Mouse (Mus musculus) forebrain, embryonic 16.5 days (tissue): ENCODE data around the gene Phlda2. TPM values are rescaled to one million over a fixed set of nuclear protein-coding genes. Genes with fewer than 3 reads are reported as not detected.
A peak's percentile ranks its signal among the peaks of the same experiment; 100 is the strongest.
"Not testable (repeated sequence)": the region's sequence is repeated elsewhere in the genome, so short reads cannot be mapped to it uniquely, and the experiment has no call there.

ENCODE experiments used
- ATAC-seq: fragments of 200-750 bp; cut with Nextera tagmentation; 2 replicates; pipeline ENCODE4 v1.8.0; 2017; ENCODE audit warnings: mild to moderate bottlenecking, moderate library complexity
- H3K27ac ChIP-seq: fragments of 300-500 bp; sonication (generic); 2 replicates; pipeline ENCODE4 v1.5.1; 2014; ENCODE audit warnings: low read length, control low read depth
- H3K27me3 ChIP-seq: fragments of 300-500 bp; sonication (generic); replicated peaks from 2 replicates; pipeline ENCODE4 v1.6.1; 2014; ENCODE audit warnings: low read length; ENCODE audit not compliant: control insufficient read depth, insufficient read depth
- H3K36me3 ChIP-seq: fragments of 300-500 bp; sonication (generic); 2 replicates; pipeline ENCODE4 v1.6.1; 2014; ENCODE audit not compliant: control insufficient read depth, insufficient read depth
- H3K4me1 ChIP-seq: fragments of 300-500 bp; sonication (generic); replicated peaks from 2 replicates; pipeline ENCODE4 v1.6.1; 2014; ENCODE audit warnings: low read length; ENCODE audit not compliant: control insufficient read depth, insufficient read depth
- H3K4me2 ChIP-seq: fragments of 300-500 bp; sonication (generic); 2 replicates; pipeline ENCODE4 v1.6.1; 2014; ENCODE audit warnings: mild to moderate bottlenecking, low read length, control low read depth
- H3K4me3 ChIP-seq: fragments of 300-500 bp; sonication (generic); replicated peaks from 2 replicates; pipeline ENCODE4 v1.5.1; 2014; ENCODE audit warnings: mild to moderate bottlenecking, low read length, control low read depth
- H3K9ac ChIP-seq: fragments of 300-500 bp; sonication (generic); replicated peaks from 2 replicates; pipeline ENCODE4 v1.6.1; 2014; ENCODE audit warnings: low read depth, low read length, control low read depth
- H3K9me3 ChIP-seq: fragments of 300-500 bp; sonication (generic); 2 replicates; pipeline ENCODE4 v1.6.1; 2016; ENCODE audit warnings: low read length; ENCODE audit not compliant: control insufficient read depth
- WGBS: fragments of 180-500 bp; shearing (Covaris S2); extraction: QIAGEN DNeasy Blood & Tissue Kit; methylation state at CpG from one replicate; pipeline ENCODE4 v1.1.7; 2014; 5-methylcytosine and 5-hydroxymethylcytosine counted together
- polyA plus RNA-seq: library from polyadenylated mRNA; unstranded; fragments of >200 nt; fragmentation: Nextera tagmentation; extraction: Ambion mirVana; gene quantifications from 2 replicates; pipeline ENCODE4 v1.2.1, GENCODE M21; 2015

The Phlda2 gene
- 0.57 TPM in 1 of 2 replicates, not detected in the other for polyA plus RNA-seq

- H3K9ac ChIP-seq, result peak within 1 kb of the TSS; percentile 42
- peaks cover 43% of the 10 kb centered on the region for H3K27me3 ChIP-seq
- H3K4me2 ChIP-seq, result peak within 1 kb of the TSS; percentile 83
- no peaks in the 10 kb centered on the region for H3K36me3 ChIP-seq
- H3K4me3 ChIP-seq, result peak within 1 kb of the TSS; percentile 48
- ATAC-seq, result no peak
- 6% methylated on average over 51 of the region's 51 CpGs for WGBS
- no peaks in the 10 kb centered on the region for H3K9me3 ChIP-seq
- H3K27ac ChIP-seq, result no peak within 1 kb of the TSS
- H3K4me1 ChIP-seq, result peaks cover 13% of the 10 kb centered on the region
Measured at GRCm38 (mm10) chr7:143502418-143503200, at the start of gene Phlda2. TSS of gene Phlda2 (minus strand) at chr7:143503150.

GRCm38 (mm10) chr7:143549588-143550220, 46.8 kb upstream of the Phlda2 start:
- ATAC-seq, result 0 out of 2 replicates have a peak, but pooled peaks have one; percentile 0
- Histone ChIP-seq H3K4me3 (peak overlapping the region; percentile 62), H3K27ac (peak overlapping the region; percentile 81), H3K4me2 (peak overlapping the region; percentile 95), H3K27me3 (no peaks in the 10 kb centered on the region), H3K9ac (peak overlapping the region; percentile 68), H3K9me3 (no peaks in the 10 kb centered on the region), H3K4me1 (peaks cover 17% of the 10 kb centered on the region), H3K36me3 (no peaks in the 10 kb centered on the region)
- WGBS, result 45% methylated on average over 2 of the region's 2 CpGs

GRCm38 (mm10) chr7:143548976-143549457, 46.1 kb upstream of the Phlda2 start, which contains the start of gene Nap1l4:
TSS of gene Nap1l4 (minus strand) at chr7:143549106.
- peak within 1 kb of the TSS; percentile 77 for H3K4me3 ChIP-seq
- H3K36me3 ChIP-seq, result no peaks in the 10 kb centered on the region
- no peaks in the 10 kb centered on the region for H3K9me3 ChIP-seq
- peak within 1 kb of the TSS; percentile 84 for H3K27ac ChIP-seq
- under 1% methylated on average over 41 of the region's 43 CpGs for WGBS
- H3K4me1 ChIP-seq, result peaks cover 17% of the 10 kb centered on the region
- ATAC-seq, result peak; percentile 99
- peak within 1 kb of the TSS; percentile 95 for H3K4me2 ChIP-seq
- H3K9ac ChIP-seq, result peak within 1 kb of the TSS; percentile 76
- H3K27me3 ChIP-seq, result no peaks in the 10 kb centered on the region

GRCm38 (mm10) chr7:143548231-143548961, 45.4 kb upstream of the Phlda2 start:
- Histone ChIP-seq H3K4me1 (peaks cover 17% of the 10 kb centered on the region), H3K4me2 (peak overlapping the region; percentile 89), H3K36me3 (no peaks in the 10 kb centered on the region), H3K9me3 (no peaks in the 10 kb centered on the region), H3K4me3 (peak overlapping the region; percentile 77), H3K9ac (peak overlapping the region; percentile 76), H3K27ac (peak overlapping the region; percentile 84), H3K27me3 (no peaks in the 10 kb centered on the region)
- peak; percentile 54 for ATAC-seq
- under 1% methylated on average over 50 of the region's 63 CpGs for WGBS

GRCm38 (mm10) chr7:143546554-143546953, 43.6 kb upstream of the Phlda2 start:
- Histone ChIP-seq H3K27me3 (no peaks in the 10 kb centered on the region), H3K9ac (no peak overlapping the region), H3K27ac (no peak overlapping the region), H3K9me3 (no peaks in the 10 kb centered on the region), H3K4me3 (no peak overlapping the region), H3K4me2 (no peak overlapping the region), H3K36me3 (no peaks in the 10 kb centered on the region), H3K4me1 (peaks cover 17% of the 10 kb centered on the region)
- WGBS, result 67% methylated on average over 2 of the region's 2 CpGs
- no peak for ATAC-seq

- Histone ChIP-seq H3K27me3 (no peaks in the 10 kb centered on the region), H3K9me3 (no peaks in the 10 kb centered on the region), H3K4me2 (no peak overlapping the region), H3K36me3 (no peaks in the 10 kb centered on the region), H3K9ac (no peak overlapping the region), H3K4me1 (peaks cover 11% of the 10 kb centered on the region), H3K4me3 (no peak overlapping the region), H3K27ac (no peak overlapping the region)
- WGBS, result 99% methylated on average over 2 of the region's 2 CpGs
- no peak for ATAC-seq
Measured at GRCm38 (mm10) chr7:143544368-143544767, 41.4 kb upstream of the Phlda2 start.

- ATAC-seq, result no peak
- H3K4me2 ChIP-seq, result no peak overlapping the region
- H3K9me3 ChIP-seq, result no peaks in the 10 kb centered on the region
- peaks cover 30% of the 10 kb centered on the region for H3K36me3 ChIP-seq
- WGBS, result 86% methylated on average over 1 of the region's 1 CpGs
- no peaks in the 10 kb centered on the region; the same call in 1 of the 2 replicates for H3K4me1 ChIP-seq
- H3K27me3 ChIP-seq, result no peaks in the 10 kb centered on the region
- no peak overlapping the region for H3K27ac ChIP-seq
- H3K4me3 ChIP-seq, result no peak overlapping the region
- H3K9ac ChIP-seq, result no peak overlapping the region
Measured at GRCm38 (mm10) chr7:143538671-143539070, 35.7 kb upstream of the Phlda2 start.

- H3K9me3 ChIP-seq, H3K27ac ChIP-seq, ATAC-seq, H3K27me3 ChIP-seq, H3K4me2 ChIP-seq, H3K9ac ChIP-seq, H3K4me3 ChIP-seq, H3K4me1 ChIP-seq: not testable (repeated sequence)
- WGBS, result 89% methylated on average over 6 of the region's 6 CpGs
- peaks cover 33% of the 10 kb centered on the region for H3K36me3 ChIP-seq
Measured at GRCm38 (mm10) chr7:143538229-143538628, 35.3 kb upstream of the Phlda2 start.

- H3K9ac ChIP-seq, result no peak overlapping the region
- H3K4me1 ChIP-seq, result no peaks in the 10 kb centered on the region
- H3K36me3 ChIP-seq, result peaks cover 37% of the 10 kb centered on the region
- no peak for ATAC-seq
- no peaks in the 10 kb centered on the region for H3K27me3 ChIP-seq
- no peak overlapping the region for H3K4me3 ChIP-seq
- H3K27ac ChIP-seq, result no peak overlapping the region
- WGBS, result 92% methylated on average over 3 of the region's 3 CpGs
- no peaks in the 10 kb centered on the region for H3K9me3 ChIP-seq
- no peak overlapping the region for H3K4me2 ChIP-seq
Measured at GRCm38 (mm10) chr7:143536251-143536650, 33.3 kb upstream of the Phlda2 start.
